ENCODE assay signal across 11 mouse cellular contexts in the genomic region with DNA sequence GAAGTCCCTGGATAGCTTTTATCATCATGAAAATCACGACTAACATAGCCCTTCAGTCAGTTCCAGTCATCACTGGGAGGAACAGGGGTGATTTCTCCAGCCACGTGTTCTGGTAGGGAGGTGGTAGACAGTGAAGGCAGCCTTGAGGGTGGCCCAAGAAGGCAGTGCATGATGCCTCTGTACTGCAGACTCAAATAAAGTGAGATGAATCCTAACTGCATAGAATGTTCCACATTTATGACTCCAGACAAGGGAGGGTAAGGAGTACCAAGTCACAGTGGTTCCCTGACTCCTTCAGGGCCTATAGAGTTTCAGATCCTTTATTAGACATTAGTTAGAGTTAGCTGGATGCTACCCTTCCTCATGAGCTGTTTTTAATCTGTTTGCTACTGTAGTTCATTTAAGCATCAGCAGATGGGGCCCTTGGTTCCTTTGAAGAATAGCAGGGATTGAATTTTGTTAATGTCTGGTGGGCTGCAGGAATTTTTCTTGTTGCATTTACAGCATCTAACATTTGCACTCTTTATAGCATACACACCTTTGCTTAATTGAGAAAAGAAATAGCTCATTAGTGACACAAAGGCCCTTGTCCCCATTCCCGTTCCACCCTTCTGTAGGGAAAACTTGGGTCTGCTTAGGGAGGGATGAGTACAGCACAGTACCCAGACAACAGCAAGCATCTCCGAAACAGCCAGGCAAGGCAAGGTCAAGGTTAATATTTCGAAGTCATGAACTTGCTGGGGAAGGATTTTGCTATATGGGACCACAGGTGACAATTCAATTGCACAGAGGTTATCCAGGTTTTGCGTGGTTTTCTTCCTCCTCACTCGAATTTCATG.
DNase-seq lines count a peak whose midpoint lies in the region; ATAC-seq lines count a peak whose summit lies in the region.
"Had no signal": no experiment of that assay in that cellular context is flagged by ENCODE, and none has a peak within 500 bp of the region (broad histone marks: within the 10 kb centered on the region; RNA-seq: fewer than 3 reads in every experiment).

No protein-coding gene starts in this region.

- H3K36me3 ChIP-seq in kidney, embryonic 16.5 days (ENCODE audit: insufficient read depth, low read length) = no peaks in the 10 kb centered on the region
- H3K36me3 ChIP-seq in hindbrain, embryonic 16.5 days (ENCODE audit: control insufficient read depth, insufficient read depth, low read length) = no peaks in the 10 kb centered on the region
- H3K36me3 ChIP-seq: neural tube, embryonic 13.5 days had no signal

- no peak for DNase-seq in kidney, adult 11 months
- DNase-seq in right cerebral cortex, adult 2 months (ENCODE audit: low spot score in 2 of 2) = peak; percentile 45 to 50
- DNase-seq in right cerebral cortex, postnatal 36 days (ENCODE audit: low spot score in 2 of 2) = no peak
- DNase-seq in T-cell, adult 2 months (ENCODE audit: low spot score) = no peak
- DNase-seq in adrenal gland, adult (ENCODE audit: inconsistent age in 2 of 2, low spot score in 1 of 2) = no peak
- DNase-seq: cerebellum, adult 18-20 months had no signal

- H3K4me3 ChIP-seq in kidney, embryonic 16.5 days (ENCODE audit: low read length) = no peak overlapping the region
- no peak overlapping the region for H3K4me3 ChIP-seq in hindbrain, embryonic 16.5 days (ENCODE audit: low read length)
- H3K4me3 ChIP-seq: neural tube, embryonic 13.5 days had no signal

- H3K4me2 ChIP-seq in kidney, embryonic 16.5 days (replicated peaks; ENCODE audit: low read depth, low read length) = no peak overlapping the region
- no peak overlapping the region for H3K4me2 ChIP-seq in hindbrain, embryonic 16.5 days (ENCODE audit: low read length)
- H3K4me2 ChIP-seq: neural tube, embryonic 13.5 days had no signal

- H3K4me1 ChIP-seq in kidney, embryonic 16.5 days (ENCODE audit: insufficient read depth, low read length) = no peaks in the 10 kb centered on the region
- no peaks in the 10 kb centered on the region for H3K4me1 ChIP-seq in hindbrain, embryonic 16.5 days (ENCODE audit: control insufficient read depth, insufficient read depth, low read depth, low read length)
- H3K4me1 ChIP-seq: neural tube, embryonic 13.5 days had no signal

- no peak overlapping the region for H3K27ac ChIP-seq in kidney, embryonic 16.5 days (ENCODE audit: low read length)
- H3K27ac ChIP-seq in hindbrain, embryonic 16.5 days (ENCODE audit: low read depth, low read length) = no peak overlapping the region
- H3K27ac ChIP-seq: liver, embryonic 14.5 days; neural tube, embryonic 13.5 days had no signal

- 70% methylated on average over 7 of the region's 7 CpGs for WGBS in kidney, embryonic 16.5 days
- 72% methylated on average over 7 of the region's 7 CpGs for WGBS in hindbrain, embryonic 16.5 days

- no peaks in the 10 kb centered on the region; the same call in 1 of the 2 replicates for H3K27me3 ChIP-seq in kidney, embryonic 16.5 days (ENCODE audit: insufficient read depth, low read length)
- no peaks in the 10 kb centered on the region for H3K27me3 ChIP-seq in hindbrain, embryonic 16.5 days (replicated peaks; ENCODE audit: control insufficient read depth, insufficient read depth, low read length)
- H3K27me3 ChIP-seq: neural tube, embryonic 13.5 days had no signal

- no peak overlapping the region for H3K9ac ChIP-seq in kidney, embryonic 16.5 days (replicated peaks; ENCODE audit: low read length)
- H3K9ac ChIP-seq in hindbrain, embryonic 16.5 days (ENCODE audit: low read depth, low read length) = no peak overlapping the region
- H3K9ac ChIP-seq: liver, embryonic 14.5 days; neural tube, embryonic 13.5 days had no signal

- no peaks in the 10 kb centered on the region for H3K9me3 ChIP-seq in kidney, embryonic 16.5 days (ENCODE audit: low read length)
- no peaks in the 10 kb centered on the region for H3K9me3 ChIP-seq in hindbrain, embryonic 16.5 days (ENCODE audit: control insufficient read depth, low read length)
- H3K9me3 ChIP-seq: neural tube, embryonic 13.5 days had no signal

- peak; percentile 35; the same call in 1 of the 2 replicates for ATAC-seq in kidney, embryonic 16.5 days (ENCODE audit: low FRiP score, low TSS enrichment)
- ATAC-seq in hindbrain, embryonic 16.5 days = peak; percentile 69
- ATAC-seq: inflammation-experienced regulatory T-cells, adult 6 months had no signal

Comparison
In these comparisons a context has a peak if more than half of its experiments do, and no peak if none do; other contexts are left out.
1. DNase-seq: peak in right cerebral cortex, adult 2 months (2 of 2); none in kidney, adult 11 months (single experiment), right cerebral cortex, postnatal 36 days (0 of 2), T-cell, adult 2 months (single experiment) and adrenal gland, adult (0 of 2).